Mouse (Mus musculus) E14TG2a.4 (cell line): Measurements from ENCODE around the gene Tubb1.

ENCODE experiments used
- CTCF ChIP-seq: conservative IDR thresholded peaks from 2 replicates; pipeline ENCODE4 v1.5.1; 2014; ENCODE audit warnings: low read length
- NANOG ChIP-seq: IDR thresholded peaks from 2 replicates; pipeline ENCODE4 v1.6.1; 2014; ENCODE audit warnings: borderline replicate concordance, low read length, mixed read lengths

GRCm38 (mm10) chr2:174446492-174446891 lies 4.0 kb upstream of the Tubb1 start:
- no peak for TF ChIP-seq CTCF
- no peak for TF ChIP-seq NANOG
